Comparison of ENCODE assay signal across 8 mouse cellular contexts in genomic region chr4:136117022-136117421, GRCm38 (mm10). TPM values are rescaled to one million over a fixed set of nuclear protein-coding genes. Genes with fewer than 3 reads are reported as not detected.
A peak's percentile ranks its signal among the peaks of the same experiment; 100 is the strongest.
DNase-seq lines count a peak whose midpoint lies in the region; ATAC-seq and TF ChIP-seq lines count a peak whose summit lies in the region.

No protein-coding gene starts in this region.

- no peaks in the 10 kb centered on the region for H3K27me3 ChIP-seq in midbrain, embryonic 10.5 days (ENCODE audit: low read depth, poor library complexity, severe bottlenecking)
- H3K27me3 ChIP-seq in midbrain, embryonic 14.5 days (ENCODE audit: control insufficient read depth, insufficient read depth, low read length): no peaks in the 10 kb centered on the region
- H3K27me3 ChIP-seq in heart, embryonic 15.5 days: no peaks in the 10 kb centered on the region
- H3K27me3 ChIP-seq in neural tube, embryonic 15.5 days (replicated peaks): no peaks in the 10 kb centered on the region

- no peak overlapping the region for H3K4me2 ChIP-seq in midbrain, embryonic 14.5 days (ENCODE audit: low read length)
- peak overlapping the region; percentile 33; the same call in 1 of the 2 replicates for H3K4me2 ChIP-seq in heart, embryonic 15.5 days
- no peak overlapping the region for H3K4me2 ChIP-seq in neural tube, embryonic 15.5 days

- ATAC-seq in midbrain, embryonic 14.5 days (ENCODE audit: low FRiP score, low TSS enrichment): no peak
- peak; percentile 77 for ATAC-seq in heart, embryonic 15.5 days (replicated peaks; ENCODE audit: insufficient number of reproducible peaks, insufficient read depth, low FRiP score, low read depth)
- no peak for ATAC-seq in neural tube, embryonic 15.5 days (ENCODE audit: low FRiP score)
- no peak for ATAC-seq in erythroblast, adult 5-6 weeks (replicated peaks; ENCODE audit: low FRiP score, poor library complexity, severe bottlenecking)

- no peaks in the 10 kb centered on the region for H3K9me3 ChIP-seq in midbrain, embryonic 10.5 days (replicated peaks)
- H3K9me3 ChIP-seq in midbrain, embryonic 14.5 days (ENCODE audit: control insufficient read depth, low read length): no peaks in the 10 kb centered on the region
- H3K9me3 ChIP-seq in heart, embryonic 15.5 days (replicated peaks): no peaks in the 10 kb centered on the region
- H3K9me3 ChIP-seq in neural tube, embryonic 15.5 days (replicated peaks): no peaks in the 10 kb centered on the region

- no peaks in the 10 kb centered on the region for H3K36me3 ChIP-seq in midbrain, embryonic 10.5 days
- no peaks in the 10 kb centered on the region for H3K36me3 ChIP-seq in midbrain, embryonic 14.5 days (ENCODE audit: control insufficient read depth, insufficient read depth, low read length)
- no peaks in the 10 kb centered on the region for H3K36me3 ChIP-seq in heart, embryonic 15.5 days
- H3K36me3 ChIP-seq in neural tube, embryonic 15.5 days: no peaks in the 10 kb centered on the region

- no peak for TF ChIP-seq CTCF in lung, adult 2 months (IDR thresholded peaks at IDR 0.05; ENCODE audit: insufficient read depth, low read length)

- WGBS in midbrain, embryonic 10.5 days: 76% methylated on average over 13 of the region's 13 CpGs
- 66% methylated on average over 13 of the region's 13 CpGs for WGBS in midbrain, embryonic 14.5 days
- 22% methylated on average over 13 of the region's 13 CpGs for WGBS in heart, embryonic 15.5 days
- WGBS in lung, adult 2 months: 16% methylated on average over 13 of the region's 13 CpGs
- WGBS in neural tube, embryonic 15.5 days: 65% methylated on average over 13 of the region's 13 CpGs

- H3K4me3 ChIP-seq in midbrain, embryonic 10.5 days: no peak overlapping the region
- H3K4me3 ChIP-seq in midbrain, embryonic 14.5 days (replicated peaks; ENCODE audit: low read depth, low read length): no peak overlapping the region
- no peak overlapping the region for H3K4me3 ChIP-seq in brown adipose tissue, adult 24 weeks (ENCODE audit: insufficient read depth, low read depth, low read length)
- no peak overlapping the region for H3K4me3 ChIP-seq in heart, embryonic 15.5 days
- H3K4me3 ChIP-seq in lung, adult 2 months (replicated peaks; ENCODE audit: extremely low read depth, low read depth, low read length): no peak overlapping the region
- H3K4me3 ChIP-seq in neural tube, embryonic 15.5 days (replicated peaks): no peak overlapping the region

- TF ChIP-seq POLR2A in lung, adult 2 months (IDR thresholded peaks at IDR 0.05; ENCODE audit: borderline replicate concordance, extremely low read depth, low read depth, low read length): peak; percentile 53; the same call in 1 of the 2 replicates

- DNase-seq in midbrain, embryonic 10.5 days (ENCODE audit: low spot score): no peak
- DNase-seq in midbrain, embryonic 14.5 days: no peak
- DNase-seq in lung, adult 2 months: peak; percentile 56
- DNase-seq in T-cell, adult 2 months (ENCODE audit: low spot score): no peak

- no peak overlapping the region for H3K9ac ChIP-seq in midbrain, embryonic 14.5 days (replicated peaks; ENCODE audit: low read length)
- no peak overlapping the region for H3K9ac ChIP-seq in heart, embryonic 15.5 days
- no peak overlapping the region for H3K9ac ChIP-seq in neural tube, embryonic 15.5 days (replicated peaks)

- H3K27ac ChIP-seq in midbrain, embryonic 10.5 days (replicated peaks): peak overlapping the region; percentile 53
- H3K27ac ChIP-seq in midbrain, embryonic 14.5 days (replicated peaks; ENCODE audit: low read depth, low read length): no peak overlapping the region
- peak overlapping the region; percentile 86 for H3K27ac ChIP-seq in brown adipose tissue, adult 24 weeks (replicated peaks; ENCODE audit: low read depth, low read length)
- H3K27ac ChIP-seq in heart, embryonic 15.5 days: 0 out of 2 replicates have a peak overlapping the region, but pooled peaks have one; percentile 25
- no peak overlapping the region for H3K27ac ChIP-seq in neural tube, embryonic 15.5 days (replicated peaks)

- peaks cover 40% of the 10 kb centered on the region for H3K4me1 ChIP-seq in midbrain, embryonic 10.5 days
- no peaks in the 10 kb centered on the region for H3K4me1 ChIP-seq in midbrain, embryonic 14.5 days (ENCODE audit: control insufficient read depth, insufficient read depth, low read length)
- H3K4me1 ChIP-seq in brown adipose tissue, adult 24 weeks (ENCODE audit: control insufficient read depth, insufficient read depth, insufficient read length, low read length): peaks cover 6% of the 10 kb centered on the region
- peaks cover 16% of the 10 kb centered on the region for H3K4me1 ChIP-seq in heart, embryonic 15.5 days (replicated peaks)
- peaks cover 6% of the 10 kb centered on the region; the same call in 1 of the 2 replicates for H3K4me1 ChIP-seq in lung, adult 2 months (ENCODE audit: control insufficient read depth, insufficient read depth, low read length)
- H3K4me1 ChIP-seq in neural tube, embryonic 15.5 days: no peaks in the 10 kb centered on the region

RNA-seq across cellular contexts. Expression of gene Id3, which starts 26.3 kb away (rescaled TPM):
- polyA plus RNA-seq in midbrain, embryonic 10.5 days (2016; fragmentation: Nextera tagmentation; extraction: Ambion mirVana): 619 and 802 TPM in 2 replicates
- 108 and 140 TPM in 2 replicates for polyA plus RNA-seq in midbrain, embryonic 14.5 days (2014; fragmentation: Nextera tagmentation; extraction: Ambion mirVana)
- 75.0 and 78.1 TPM in 2 replicates for polyA plus RNA-seq in brown adipose tissue, adult 24 weeks (2012; ENCODE audit: insufficient read depth, insufficient read length, missing spikeins)
- 261 and 294 TPM in 2 replicates for polyA plus RNA-seq in heart, embryonic 15.5 days (2015; fragmentation: Nextera tagmentation; extraction: Ambion mirVana)
- 390 and 505 TPM in 2 replicates for polyA plus RNA-seq in lung, adult 2 months (2012; rRNA removed)
- polyA plus RNA-seq in neural tube, embryonic 15.5 days (2015; fragmentation: Nextera tagmentation; extraction: Ambion mirVana): 227 TPM in 2 replicates
- not detected in 2 replicates for total RNA-seq in erythroblast, adult 5-6 weeks (2015; ENCODE audit: low replicate concordance)
- total RNA-seq in erythroblast, adult 5-6 weeks (2017; ENCODE audit: low replicate concordance): not detected in 2 replicates

RNA-seq across cellular contexts. Expression of gene E2f2, which starts 55.2 kb away (rescaled TPM):
- 10.3 and 10.8 TPM in 2 replicates for polyA plus RNA-seq in midbrain, embryonic 10.5 days (2016; fragmentation: Nextera tagmentation; extraction: Ambion mirVana)
- polyA plus RNA-seq in midbrain, embryonic 14.5 days (2014; fragmentation: Nextera tagmentation; extraction: Ambion mirVana): 1.2 and 1.7 TPM in 2 replicates
- polyA plus RNA-seq in brown adipose tissue, adult 24 weeks (2012; ENCODE audit: insufficient read depth, insufficient read length, missing spikeins): 2.9 and 6.4 TPM in 2 replicates
- polyA plus RNA-seq in heart, embryonic 15.5 days (2015; fragmentation: Nextera tagmentation; extraction: Ambion mirVana): 7.8 and 9.6 TPM in 2 replicates
- polyA plus RNA-seq in lung, adult 2 months (2012; rRNA removed): 8.9 and 11.2 TPM in 2 replicates
- polyA plus RNA-seq in neural tube, embryonic 15.5 days (2015; fragmentation: Nextera tagmentation; extraction: Ambion mirVana): 2.1 and 4.4 TPM in 2 replicates
- 226 and 246 TPM in 2 replicates for total RNA-seq in erythroblast, adult 5-6 weeks (2015; ENCODE audit: low replicate concordance)
- 344 and 364 TPM in 2 replicates for total RNA-seq in erythroblast, adult 5-6 weeks (2017; ENCODE audit: low replicate concordance)

Comparison
In these comparisons a context has a peak if more than half of its experiments do, and no peak if none do; other contexts are left out.
1. H3K27ac ChIP-seq: peak in midbrain, embryonic 10.5 days (single experiment), brown adipose tissue, adult 24 weeks (single experiment) and heart, embryonic 15.5 days (single experiment); none in midbrain, embryonic 14.5 days (single experiment) and neural tube, embryonic 15.5 days (single experiment).